Mouse (Mus musculus) kidney, postnatal 10 days (tissue): ENCODE results near the gene Fate1.
"Not testable (repeated sequence)": the region's sequence is repeated elsewhere in the genome, so short reads cannot be mapped to it uniquely, and the experiment has no call there.

Source experiments
- DNase-seq: peaks from one replicate; pipeline ENCODE4 v3.0.0; 2021; ENCODE audit warnings: mixed read lengths

Fate1 gene

GRCm38 (mm10) chrX:71972686-71973085 is at the start of gene Fate1:
Gene Fate1 (plus strand): TSS chrX:71972986.
- DNase-seq = no peak

GRCm38 (mm10) chrX:71946631-71947030 is 26.2 kb upstream of the Fate1 start:
- DNase-seq = peak; percentile 40

GRCm38 (mm10) chrX:71958366-71958765 is 14.4 kb upstream of the Fate1 start:
- no peak for DNase-seq

GRCm38 (mm10) chrX:71962073-71963051 is 10.4 kb upstream of the Fate1 start, which contains the start of gene Prrg3:
Gene Prrg3 (plus strand): TSS chrX:71962624.
- DNase-seq = peak; percentile 75

GRCm38 (mm10) chrX:71963275-71963912 is 9.4 kb upstream of the Fate1 start:
- no peak for DNase-seq

- no peak for DNase-seq
Measured at GRCm38 (mm10) chrX:71968216-71968615, 4.6 kb upstream of the Fate1 start.

- DNase-seq = no peak
Measured at GRCm38 (mm10) chrX:71968816-71969215, 4.0 kb upstream of the Fate1 start.

GRCm38 (mm10) chrX:71971325-71971724 is 1.5 kb upstream of the Fate1 start:
- DNase-seq = no peak

- DNase-seq = not testable (repeated sequence)
Measured at GRCm38 (mm10) chrX:71977681-71978080, 4.9 kb downstream of the Fate1 start.

- DNase-seq = no peak
Measured at GRCm38 (mm10) chrX:71980443-71980842, 7.7 kb downstream of the Fate1 start.

GRCm38 (mm10) chrX:71981322-71981721 is 8.5 kb downstream of the Fate1 start:
- no peak for DNase-seq

- no peak for DNase-seq
Measured at GRCm38 (mm10) chrX:71983205-71983604, 10.4 kb downstream of the Fate1 start.

- DNase-seq = peak; percentile 27
Measured at GRCm38 (mm10) chrX:71983775-71984174, 11.0 kb downstream of the Fate1 start.

GRCm38 (mm10) chrX:71991549-71991948 is 18.8 kb downstream of the Fate1 start, which contains the start of gene Cnga2:
Gene Cnga2 (plus strand): TSS chrX:71991849.
- no peak for DNase-seq

GRCm38 (mm10) chrX:71995972-71996371 is 23.2 kb downstream of the Fate1 start:
- no peak for DNase-seq

GRCm38 (mm10) chrX:72009930-72010329 is 37.1 kb downstream of the Fate1 start:
- DNase-seq = no peak

- peak; percentile 28 for DNase-seq
Measured at GRCm38 (mm10) chrX:72012236-72012635, 39.5 kb downstream of the Fate1 start.

GRCm38 (mm10) chrX:72012804-72013203 is 40.0 kb downstream of the Fate1 start:
- DNase-seq = peak; percentile 49

- DNase-seq = no peak
Measured at GRCm38 (mm10) chrX:72022241-72022640, 49.5 kb downstream of the Fate1 start.

- DNase-seq = peak; percentile 45
Measured at GRCm38 (mm10) chrX:72022750-72023398, 50.1 kb downstream of the Fate1 start.

- DNase-seq = no peak
Measured at GRCm38 (mm10) chrX:72023542-72023941, 50.8 kb downstream of the Fate1 start.
